Mouse (Mus musculus) cortical plate, adult 2 months (tissue): Measurements from ENCODE around the gene Thbs3. TPM values are rescaled to one million over a fixed set of nuclear protein-coding genes. Genes with fewer than 3 reads are reported as not detected.
A peak's percentile ranks its signal among the peaks of the same experiment; 100 is the strongest.

Source experiments
- H3K27ac ChIP-seq: fragments of 200-500 bp; 2 replicates; pipeline ENCODE4 v1.5.1; 2012; ENCODE audit warnings: low read length, control low read depth, inconsistent platforms; ENCODE audit not compliant: insufficient read depth
- H3K4me1 ChIP-seq: fragments of 200-500 bp; 2 replicates; pipeline ENCODE4 v1.6.1; 2011; ENCODE audit warnings: low read length; ENCODE audit not compliant: control insufficient read depth, insufficient read depth
- H3K4me3 ChIP-seq: fragments of 200-500 bp; 2 replicates; pipeline ENCODE4 v1.5.1; 2011; ENCODE audit warnings: mild to moderate bottlenecking, low read length, control low read depth; ENCODE audit not compliant: insufficient read depth
- CTCF ChIP-seq: fragments of 200-500 bp; IDR thresholded peaks from 2 replicates; pipeline ENCODE4 v1.5.1; 2011; ENCODE audit warnings: mild to moderate bottlenecking, control low read depth, low read length; ENCODE audit not compliant: insufficient read depth; ENCODE audit errors: extremely low read depth
- POLR2A ChIP-seq: fragments of 200-500 bp; IDR thresholded peaks from 2 replicates; pipeline ENCODE4 v1.6.1; 2011; ENCODE audit warnings: mild to moderate bottlenecking, low read length, control low read depth; ENCODE audit not compliant: insufficient read depth; ENCODE audit errors: extremely low read depth
- polyA plus RNA-seq: library from polyadenylated mRNA; depleted of rRNA; stranded (reverse); fragments of >200 nt; gene quantifications from 2 replicates; pipeline ENCODE4 v1.2.3, GENCODE M21; 2012

The Thbs3 gene
- polyA plus RNA-seq, 1 experiment: 68.9 TPM

DNA sequence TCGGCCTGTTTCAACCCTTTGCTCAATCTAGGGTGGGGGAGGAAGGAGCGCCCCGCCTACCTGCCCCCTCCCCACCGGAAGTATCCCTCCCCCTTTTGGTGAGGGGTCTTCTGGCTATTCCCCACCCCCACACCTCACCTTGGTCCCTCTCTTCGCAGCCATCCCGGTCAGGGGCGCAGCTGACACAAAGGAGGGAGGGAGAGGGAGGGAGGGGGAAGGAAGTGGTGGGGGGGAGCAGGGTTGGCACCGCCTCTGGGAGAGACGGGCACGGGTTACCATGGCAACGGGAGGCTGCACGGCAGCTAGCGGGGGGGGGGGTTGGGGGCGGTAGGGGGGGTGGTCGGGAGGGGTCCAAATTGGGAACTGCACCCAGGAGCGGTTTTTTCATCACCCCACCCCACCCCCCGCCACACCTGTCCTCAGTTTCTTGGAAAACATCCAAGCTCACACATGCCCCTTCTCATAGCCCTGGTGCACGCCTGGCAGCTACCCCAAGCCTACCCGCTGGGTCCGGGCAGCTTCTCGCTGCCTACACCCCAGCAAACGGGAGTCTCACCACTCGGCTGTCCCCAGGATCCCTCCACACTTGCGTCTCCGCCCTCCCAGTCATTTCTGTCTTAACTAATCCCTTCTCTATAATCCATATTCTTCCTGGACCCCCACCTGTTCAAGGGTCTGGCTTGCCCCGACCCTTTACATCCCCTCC, 30.2 kb downstream of the Thbs3 start:
- peaks cover 2% of the 10 kb centered on the region; the same call in 1 of the 2 replicates for H3K4me1 ChIP-seq
- peak overlapping the region; percentile 83 for H3K27ac ChIP-seq
- peak overlapping the region; percentile 70 for H3K4me3 ChIP-seq
- TF ChIP-seq CTCF: no peak
- no peak for TF ChIP-seq POLR2A

DNA sequence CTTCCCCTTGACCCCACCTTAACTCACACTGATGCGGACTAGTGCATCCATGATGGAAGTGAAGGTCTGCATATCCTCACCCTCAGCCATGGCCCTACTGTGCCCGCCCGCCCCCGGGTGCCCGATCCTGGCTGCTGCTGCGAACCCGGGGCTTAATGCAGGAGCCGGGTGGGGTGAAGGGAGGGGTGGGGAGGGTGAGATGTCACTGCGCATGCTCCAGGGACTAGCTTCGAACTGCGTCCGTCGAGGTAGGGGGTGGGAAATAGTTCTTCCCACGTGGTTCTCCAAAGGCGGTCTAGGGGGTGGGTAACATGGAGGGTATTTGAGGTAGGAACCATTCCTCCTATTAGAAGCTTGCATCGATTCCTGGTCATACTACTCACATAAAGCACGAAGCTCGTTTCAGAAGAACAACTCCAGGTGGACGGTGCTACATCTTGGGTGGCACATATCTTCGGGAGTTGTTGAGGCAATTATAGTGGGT, 30.8 kb downstream of the Thbs3 start, which contains the start of gene Krtcap2:
TSS of gene Krtcap2 (plus strand) at position 279 of the 484 bp plus-strand sequence.
- H3K4me3 ChIP-seq: peak within 1 kb of the TSS; percentile 70
- peak within 1 kb of the TSS; percentile 83 for H3K27ac ChIP-seq
- H3K4me1 ChIP-seq: peaks cover 2% of the 10 kb centered on the region; the same call in 1 of the 2 replicates
- TF ChIP-seq POLR2A: 0 out of 2 replicates have a peak, but pooled peaks have one; percentile 15
- no peak for TF ChIP-seq CTCF

- TF ChIP-seq POLR2A: peak; percentile 60; the same call in 1 of the 2 replicates
- peak; percentile 94 for TF ChIP-seq CTCF
- H3K4me1 ChIP-seq: peaks cover 2% of the 10 kb centered on the region; the same call in 1 of the 2 replicates
Measured at GRCm38 (mm10) chr3:89246261-89247100, 31.5 kb downstream of the Thbs3 start, which contains the start of gene Trim46. TSS of gene Trim46 (minus strand) at chr3:89246309.

GRCm38 (mm10) chr3:89247466-89247865, 32.5 kb downstream of the Thbs3 start:
- Histone ChIP-seq H3K4me3 (no peak overlapping the region), H3K27ac (no peak overlapping the region), H3K4me1 (peaks cover 2% of the 10 kb centered on the region; the same call in 1 of the 2 replicates)
- TF ChIP-seq CTCF (no peak), POLR2A (no peak)

More at GRCm38 (mm10) chr3:89246261-89247100, 31.5 kb downstream of the Thbs3 start, which contains the start of gene Trim46:
- H3K4me3 ChIP-seq: peak within 1 kb of the TSS; percentile 70
- H3K27ac ChIP-seq: peak within 1 kb of the TSS; percentile 83

DNA sequence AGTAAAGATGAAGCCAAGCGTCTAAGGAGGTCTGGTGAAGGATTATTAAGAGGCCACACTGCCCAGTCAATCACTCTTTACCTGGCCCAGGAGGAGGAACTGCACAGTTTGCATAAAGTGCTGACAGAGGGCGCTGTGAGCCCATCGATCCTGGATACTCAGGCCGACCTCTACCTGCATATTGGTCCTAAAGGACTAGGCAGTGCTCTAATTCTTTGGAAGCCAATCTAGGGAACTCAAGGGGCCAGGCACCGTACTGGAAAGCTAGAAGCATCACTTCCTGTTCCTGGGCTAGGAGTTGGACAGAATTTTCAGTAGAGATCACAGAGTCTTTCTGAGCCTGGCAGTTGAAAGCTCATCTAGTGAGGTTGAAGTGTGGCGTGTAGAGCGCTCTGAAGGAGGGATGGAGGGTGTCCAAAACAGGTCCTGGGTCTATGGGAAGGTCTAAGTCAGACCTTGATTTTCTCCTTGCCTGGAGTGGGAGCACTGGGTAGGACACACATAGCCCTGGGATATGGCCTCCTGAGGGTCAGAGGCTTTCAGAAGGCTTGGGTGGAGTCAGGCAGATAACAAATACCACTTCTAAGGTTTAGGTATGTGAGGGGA, 35.6 kb downstream of the Thbs3 start:
- peaks cover 2% of the 10 kb centered on the region; the same call in 1 of the 2 replicates for H3K4me1 ChIP-seq
- TF ChIP-seq POLR2A (no peak; the same call in 1 of the 2 replicates), CTCF (peak; percentile 90)
- no peak overlapping the region for H3K4me3 ChIP-seq
- no peak overlapping the region for H3K27ac ChIP-seq

DNA sequence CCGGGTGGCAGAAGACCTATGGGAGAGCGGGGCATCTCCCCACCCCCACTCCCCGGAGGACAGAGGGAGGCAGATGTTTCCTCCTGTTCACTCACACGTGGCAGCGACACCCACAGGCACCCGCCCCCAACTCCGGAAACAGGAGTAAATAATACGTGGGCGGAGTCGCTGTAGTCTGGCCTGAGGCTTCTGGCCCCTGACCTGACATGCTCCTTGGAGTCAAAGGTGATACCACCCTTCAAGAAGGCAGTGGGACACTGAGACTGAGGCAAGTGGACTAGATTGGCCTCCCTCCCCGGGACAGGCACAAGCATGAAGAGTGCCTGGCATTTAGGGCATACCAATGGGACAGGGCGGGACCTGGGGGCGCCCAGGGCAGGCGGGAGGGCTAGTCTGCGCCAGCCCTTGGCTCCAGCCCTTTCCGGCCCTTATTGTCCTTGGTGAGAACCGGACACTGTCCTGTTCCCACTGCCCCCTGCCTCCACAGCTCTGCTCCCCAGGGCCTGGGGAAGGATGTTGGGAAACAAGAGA, 36.5 kb downstream of the Thbs3 start:
- TF ChIP-seq POLR2A (no peak), CTCF (no peak)
- no peaks in the 10 kb centered on the region for H3K4me1 ChIP-seq
- H3K27ac ChIP-seq: no peak overlapping the region; the same call in 1 of the 2 replicates
- H3K4me3 ChIP-seq: no peak overlapping the region

GRCm38 (mm10) chr3:89254994-89255393, 40.0 kb downstream of the Thbs3 start:
- TF ChIP-seq CTCF (no peak), POLR2A (no peak)
- no peak overlapping the region for H3K4me3 ChIP-seq
- no peak overlapping the region for H3K27ac ChIP-seq
- peaks cover 8% of the 10 kb centered on the region for H3K4me1 ChIP-seq

DNA sequence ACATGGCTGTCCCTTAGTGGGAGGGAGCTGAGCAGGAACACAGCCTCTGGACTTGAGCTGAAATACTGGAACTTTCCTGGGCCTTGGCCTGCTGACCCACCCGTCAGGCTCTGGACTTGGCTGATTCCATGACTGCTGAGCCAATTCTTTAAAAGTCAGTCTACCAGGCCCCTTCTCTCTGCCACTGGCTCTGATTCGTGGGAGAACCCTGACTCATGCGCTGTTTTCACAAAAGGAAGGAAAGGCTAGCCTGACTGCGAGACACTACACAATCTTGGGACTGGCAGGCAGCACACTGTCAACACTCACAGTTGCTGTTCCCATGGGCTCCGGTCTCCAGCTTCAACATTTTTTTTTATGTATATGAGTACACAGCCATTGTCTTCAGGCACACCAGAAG, 41.2 kb downstream of the Thbs3 start:
- no peak overlapping the region for H3K27ac ChIP-seq
- no peak for TF ChIP-seq CTCF
- no peak for TF ChIP-seq POLR2A
- no peak overlapping the region for H3K4me3 ChIP-seq
- H3K4me1 ChIP-seq: peaks cover 8% of the 10 kb centered on the region

GRCm38 (mm10) chr3:89259076-89259475, 44.1 kb downstream of the Thbs3 start, which contains the start of gene Dpm3:
TSS of gene Dpm3 (plus strand) at chr3:89259358.
- no peak within 1 kb of the TSS for H3K4me3 ChIP-seq
- no peak within 1 kb of the TSS for H3K27ac ChIP-seq
- peaks cover 10% of the 10 kb centered on the region for H3K4me1 ChIP-seq
- TF ChIP-seq CTCF: no peak
- 0 out of 2 replicates have a peak, but pooled peaks have one; percentile 20 for TF ChIP-seq POLR2A
